Mouse (Mus musculus) T-cell, adult 2 months (primary cell): Measurements from ENCODE around the gene Vmn1r224.

Source experiments
- DNase-seq: peaks from one replicate; pipeline ENCODE4 v3.0.0; 2022; ENCODE audit warnings: low spot score

Vmn1r224 gene

DNA sequence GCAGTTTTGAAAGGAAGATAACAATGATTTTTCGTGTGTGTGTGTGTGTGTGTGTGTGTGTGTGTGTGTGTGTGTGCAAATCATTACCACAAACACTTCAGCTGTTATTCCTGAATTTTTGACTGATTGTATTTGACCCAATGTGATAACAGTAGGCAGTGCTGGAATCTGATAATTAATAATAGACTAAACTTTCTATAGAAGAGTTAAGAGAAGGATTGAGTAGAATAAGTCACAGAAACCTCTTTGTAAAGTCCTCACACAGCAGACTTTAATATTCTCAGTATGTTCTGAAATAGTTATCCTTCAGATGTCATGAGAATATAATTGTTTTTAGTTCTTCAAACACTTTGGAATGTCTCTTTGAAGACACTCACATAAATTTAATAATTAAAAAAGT, at the start of gene Vmn1r224:
Gene Vmn1r224, plus strand, starts transcription at position 301 of the 400 bp plus-strand sequence.
- DNase-seq: no peak

DNA sequence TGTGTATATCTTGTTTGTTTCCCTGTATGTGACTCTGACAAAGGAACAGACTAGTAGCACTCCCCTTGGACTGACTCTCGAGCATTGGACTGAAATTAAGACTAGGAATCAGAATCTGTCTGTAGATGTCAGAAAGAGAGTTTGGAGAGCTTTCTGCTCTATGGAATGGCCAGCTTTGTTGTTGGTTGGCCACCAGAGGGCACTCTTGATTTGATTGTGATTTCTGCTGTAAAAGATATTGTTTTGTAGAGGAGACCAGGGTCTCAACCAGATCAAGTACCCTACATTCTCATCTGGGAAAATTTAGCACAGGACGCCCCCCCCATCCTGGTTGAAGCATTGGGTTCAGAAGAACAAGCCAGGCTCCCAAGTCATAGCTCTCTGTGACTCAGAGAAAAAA, 14.8 kb upstream of the Vmn1r224 start:
- DNase-seq: no peak

DNA sequence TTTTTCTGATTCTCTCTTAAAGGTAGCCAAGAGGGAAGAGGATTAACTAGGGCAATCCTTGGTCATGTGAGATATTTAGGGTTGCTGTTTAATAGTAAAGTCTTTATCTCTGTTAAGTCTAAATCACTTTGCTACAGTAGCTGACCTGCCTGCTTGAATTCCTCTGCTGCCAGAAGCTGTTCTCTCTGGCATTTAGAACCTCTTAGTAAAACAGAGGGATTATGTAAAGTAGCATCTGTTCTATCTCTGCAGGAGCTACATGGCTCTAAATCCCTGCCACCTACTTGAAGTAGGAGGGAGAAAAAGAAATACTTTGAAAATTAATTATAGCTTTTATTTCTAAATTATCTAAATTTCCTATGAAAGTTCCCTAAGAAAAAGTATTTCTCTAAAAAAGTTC, 25.3 kb downstream of the Vmn1r224 start:
- no peak for DNase-seq

DNA sequence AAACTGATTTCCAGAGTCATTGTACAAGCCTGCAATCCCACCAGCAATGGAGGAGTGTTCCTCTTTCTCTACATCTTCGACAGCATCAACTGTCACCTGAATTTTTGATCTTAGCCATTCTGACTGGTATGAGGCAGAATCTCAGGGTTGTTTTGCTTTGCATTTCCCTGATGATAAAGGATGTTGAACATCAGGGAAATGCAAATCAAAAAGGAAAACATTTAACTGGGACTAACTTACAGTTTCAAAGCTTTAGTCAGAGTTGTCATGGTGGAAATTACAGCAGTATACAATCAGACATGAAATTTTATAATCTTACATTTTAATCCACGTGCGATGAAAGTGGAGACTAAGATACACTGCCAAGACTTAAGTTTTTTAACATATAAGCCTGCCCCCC, 59.4 kb downstream of the Vmn1r224 start:
- no peak for DNase-seq
